Mouse (Mus musculus): ENCODE results near the gene Col26a1.
"Not testable (repeated sequence)": the region's sequence is repeated elsewhere in the genome, so short reads cannot be mapped to it uniquely, and the experiment has no call there.

Col26a1 gene

GRCm38 (mm10) chr5:136759781-136760180 lies 123.2 kb downstream of the Col26a1 start:
- in situ Hi-C loops (cut with MboI, MseI): no loop called here

- in situ Hi-C loops (cut with MboI, MseI): no loop called here
Observed at GRCm38 (mm10) chr5:136755696-136756095, 127.3 kb downstream of the Col26a1 start.

GRCm38 (mm10) chr5:136754053-136754591 lies 128.9 kb downstream of the Col26a1 start:
- in situ Hi-C loops (cut with MboI, MseI): no loop called here

GRCm38 (mm10) chr5:136753176-136753575 lies 129.8 kb downstream of the Col26a1 start:
- in situ Hi-C loops (cut with MboI, MseI): not testable (repeated sequence)

- in situ Hi-C loops (cut with MboI, MseI): no loop called here
Observed at GRCm38 (mm10) chr5:136752104-136752503, 130.9 kb downstream of the Col26a1 start.

GRCm38 (mm10) chr5:136746596-136746995 lies 136.4 kb downstream of the Col26a1 start:
- in situ Hi-C loops (cut with MboI, MseI): no loop called here

- in situ Hi-C loops (cut with MboI, MseI): no loop called here
Observed at GRCm38 (mm10) chr5:136738918-136739317, 144.1 kb downstream of the Col26a1 start.

GRCm38 (mm10) chr5:136726271-136726670 lies 156.7 kb downstream of the Col26a1 start:
- in situ Hi-C loops (cut with MboI, MseI): not testable (repeated sequence)

GRCm38 (mm10) chr5:136721596-136721995 lies 161.4 kb downstream of the Col26a1 start:
- in situ Hi-C loops (cut with MboI, MseI): no loop called here

- in situ Hi-C loops (cut with MboI, MseI): no loop called here
Observed at GRCm38 (mm10) chr5:136718656-136719055, 164.4 kb downstream of the Col26a1 start.

- in situ Hi-C loops (cut with MboI, MseI): no loop called here
Observed at GRCm38 (mm10) chr5:136717573-136717854, 165.5 kb downstream of the Col26a1 start.

GRCm38 (mm10) chr5:136716696-136717572 lies 166.1 kb downstream of the Col26a1 start:
- in situ Hi-C loops (cut with MboI, MseI): no loop called here

GRCm38 (mm10) chr5:136714879-136715278 lies 168.1 kb downstream of the Col26a1 start:
- in situ Hi-C loops (cut with MboI, MseI): no loop called here

GRCm38 (mm10) chr5:136714232-136714875 lies 168.7 kb downstream of the Col26a1 start:
- in situ Hi-C loops (cut with MboI, MseI): no loop called here

- in situ Hi-C loops (cut with MboI, MseI): no loop called here
Observed at GRCm38 (mm10) chr5:136710742-136711141, 172.3 kb downstream of the Col26a1 start.

GRCm38 (mm10) chr5:136708116-136708515 lies 174.9 kb downstream of the Col26a1 start:
- in situ Hi-C loops (cut with MboI, MseI): no loop called here

GRCm38 (mm10) chr5:136706803-136707202 lies 176.2 kb downstream of the Col26a1 start:
- in situ Hi-C loops (cut with MboI, MseI): no loop called here

- in situ Hi-C loops (cut with MboI, MseI): no loop called here
Observed at GRCm38 (mm10) chr5:136705532-136705931, 177.5 kb downstream of the Col26a1 start.

GRCm38 (mm10) chr5:136704151-136704550 lies 178.9 kb downstream of the Col26a1 start:
- in situ Hi-C loops (cut with MboI, MseI): no loop called here

- in situ Hi-C loops (cut with MboI, MseI): no loop called here
Observed at GRCm38 (mm10) chr5:136703751-136704150, 179.3 kb downstream of the Col26a1 start.

GRCm38 (mm10) chr5:136702159-136702725 lies 180.8 kb downstream of the Col26a1 start:
- in situ Hi-C loops (cut with MboI, MseI): no loop called here

- in situ Hi-C loops (cut with MboI, MseI): no loop called here
Observed at GRCm38 (mm10) chr5:136697618-136698017, 185.4 kb downstream of the Col26a1 start.

Measured in T-helper 17 cell (primary cell).